Mouse (Mus musculus) adrenal gland, postnatal 36 days (tissue): ENCODE measurements around the gene Elfn2. TPM values are rescaled to one million over a fixed set of nuclear protein-coding genes. Genes with fewer than 3 reads are reported as not detected.

ENCODE experiments used
- total RNA-seq, 2 experiments: library from RNA; stranded (reverse); gene quantifications; 2 replicates each; pipeline ENCODE4 v1.2.3; 2021

Gene Elfn2
- total RNA-seq, 2 experiments from 2014 or later = 2.7 to 3.0 TPM

Other genes with a start within 250 kb of the Elfn2 start
- 1 to 10 TPM in 1 of 2 experiments, under 1 TPM in 1; 0.76 to 1.4 TPM for gene Il2rb, start 223.5 kb downstream of the Elfn2 start, total RNA-seq
- gene C1qtnf6, start 187.4 kb downstream of the Elfn2 start, total RNA-seq = 10 to 100 TPM; 38.1 to 40.7 TPM
- under 1 TPM; 0.30 to 0.70 TPM for gene Sstr3, start 174.1 kb downstream of the Elfn2 start, total RNA-seq
- gene Rac2, start 146.0 kb downstream of the Elfn2 start, total RNA-seq = 1 to 10 TPM; 3.3 to 3.7 TPM
- 10 to 100 TPM in 1 of 2 experiments, 1 to 10 TPM in 1; 6.8 to 10.2 TPM for gene Cyth4, start 121.7 kb downstream of the Elfn2 start, total RNA-seq
- 10 to 100 TPM; 12.3 to 16.7 TPM for gene Mfng, start 54.7 kb upstream of the Elfn2 start, total RNA-seq
- 1 to 10 TPM; 5.9 to 9.8 TPM for gene Card10, start 84.3 kb upstream of the Elfn2 start, total RNA-seq
- gene Cdc42ep1, start 123.9 kb upstream of the Elfn2 start, total RNA-seq = 10 to 100 TPM; 36.8 to 52.6 TPM
- gene Lgals2, start 136.8 kb upstream of the Elfn2 start, total RNA-seq = under 1 TPM; 0.53 to 0.56 TPM
- gene Gga1, start 158.4 kb upstream of the Elfn2 start, total RNA-seq = 10 to 100 TPM; 56.0 to 57.3 TPM
- not detected for gene Gm49510, start 180.9 kb upstream of the Elfn2 start, total RNA-seq
- gene Sh3bp1, start 181.0 kb upstream of the Elfn2 start, total RNA-seq = 1 to 10 TPM; 7.2 to 8.5 TPM
- 1 to 10 TPM; 3.3 to 3.7 TPM for gene Pdxp, start 195.1 kb upstream of the Elfn2 start, total RNA-seq
- 100 to 1,000 TPM; 303 to 486 TPM for gene Lgals1, start 208.0 kb upstream of the Elfn2 start, total RNA-seq
- gene Nol12, start 216.2 kb upstream of the Elfn2 start, total RNA-seq = 10 to 100 TPM; 41.5 to 47.4 TPM
- 100 to 1,000 TPM; 111 to 142 TPM for gene Triobp, start 229.0 kb upstream of the Elfn2 start, total RNA-seq